In the genomic region with DNA sequence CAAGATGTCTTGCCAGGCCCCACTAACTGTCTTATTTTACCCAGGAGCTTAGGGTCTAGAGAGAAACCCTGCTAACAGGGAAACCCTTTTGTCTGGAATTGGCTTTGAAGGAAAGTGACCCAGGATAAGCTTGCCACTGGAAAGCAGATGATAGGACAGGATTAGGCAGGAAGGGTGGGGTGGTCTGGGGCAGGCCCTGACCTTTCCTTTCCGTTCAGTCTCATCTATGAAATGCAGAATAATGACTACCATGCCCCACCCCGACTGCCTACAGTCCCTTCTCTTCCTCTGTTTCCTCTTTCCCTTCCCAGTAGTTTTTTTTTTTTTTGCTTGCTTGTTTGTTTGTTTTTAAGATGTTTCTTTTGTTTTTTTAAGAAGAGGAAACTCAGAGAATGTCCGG, we compare ENCODE assay signal across 28 mouse cellular contexts. TPM values are rescaled to one million over a fixed set of nuclear protein-coding genes. Genes with fewer than 3 reads are reported as not detected.
DNase-seq lines count a peak whose midpoint lies in the region; ATAC-seq and TF ChIP-seq lines count a peak whose summit lies in the region.
"Had no signal": no experiment of that assay in that cellular context is flagged by ENCODE, and none has a peak within 500 bp of the region (broad histone marks: within the 10 kb centered on the region; RNA-seq: fewer than 3 reads in every experiment).

No protein-coding gene starts in this region.

- no peaks in the 10 kb centered on the region for H3K36me3 ChIP-seq in heart, embryonic 11.5 days (ENCODE audit: control insufficient read depth, insufficient read depth, low read length)
- no peaks in the 10 kb centered on the region for H3K36me3 ChIP-seq in kidney, adult 2 months (ENCODE audit: control insufficient read depth, insufficient read depth, low read length)
- H3K36me3 ChIP-seq in lung, postnatal 0 days (ENCODE audit: insufficient read depth, low read length), result no peaks in the 10 kb centered on the region
- H3K36me3 ChIP-seq: embryonic facial prominence, embryonic 10.5 days; embryonic facial prominence, embryonic 15.5 days; forebrain, embryonic 12.5 days; heart, embryonic 15.5 days; hindbrain, embryonic 10.5 days; hindbrain, embryonic 15.5 days had no signal

- peak; percentile 8 to 42 for DNase-seq in heart, adult 18-20 months
- DNase-seq in kidney, adult 2 months, result peak; percentile 41
- DNase-seq in kidney, postnatal 25 days, result no peak
- peak; percentile 18 for DNase-seq in lung, postnatal 0 days (ENCODE audit: low spot score)
- no peak for DNase-seq in lung, postnatal 25 days (ENCODE audit: low spot score)
- DNase-seq in lung, postnatal 36 days, result peak; percentile 21
- no peak for DNase-seq in urinary bladder, adult 2 months (ENCODE audit: low spot score)
- DNase-seq: adrenal gland, postnatal 25 days; cerebellum, adult 8-10 months; cerebellum, postnatal 25 days; forebrain, postnatal 0 days; gastrocnemius, postnatal 10 days; liver; right cerebral cortex, adult 18-20 months; right cerebral cortex, postnatal 4 days; thymus, adult 2 months; thymus, postnatal 36 days had no signal

- no peak overlapping the region for H3K27ac ChIP-seq in heart, embryonic 11.5 days (ENCODE audit: low read depth, low read length)
- peak overlapping the region; percentile 33; the same call in 1 of the 2 replicates for H3K27ac ChIP-seq in kidney, adult 2 months (ENCODE audit: insufficient read depth, low read depth, low read length)
- H3K27ac ChIP-seq in lung, postnatal 0 days (ENCODE audit: low read length), result no peak overlapping the region
- H3K27ac ChIP-seq: embryonic facial prominence, embryonic 10.5 days; embryonic facial prominence, embryonic 15.5 days; forebrain, embryonic 12.5 days; heart, embryonic 15.5 days; hindbrain, embryonic 10.5 days; hindbrain, embryonic 15.5 days had no signal

- TF ChIP-seq EP300 in lung, postnatal 0 days (IDR thresholded peaks at IDR 0.05), result peak; percentile 55

- no peak overlapping the region for H3K4me2 ChIP-seq in heart, embryonic 11.5 days
- H3K4me2 ChIP-seq in lung, postnatal 0 days (replicated peaks; ENCODE audit: low read depth, low read length), result no peak overlapping the region
- H3K4me2 ChIP-seq: embryonic facial prominence, embryonic 15.5 days; forebrain, embryonic 12.5 days; heart, embryonic 15.5 days; hindbrain, embryonic 15.5 days; midbrain, embryonic 11.5 days had no signal

- H3K9me3 ChIP-seq in heart, embryonic 11.5 days (replicated peaks; ENCODE audit: control insufficient read depth, low read length), result no peaks in the 10 kb centered on the region; the same call in 1 of the 2 replicates
- H3K9me3 ChIP-seq in lung, postnatal 0 days (ENCODE audit: low read length), result 0 out of 2 replicates have a peak, but pooled peaks cover 2% of the 10 kb centered on the region
- H3K9me3 ChIP-seq: embryonic facial prominence, embryonic 15.5 days had no signal

- no peaks in the 10 kb centered on the region for H3K4me1 ChIP-seq in heart, embryonic 11.5 days (ENCODE audit: control insufficient read depth, insufficient read depth, low read length)
- no peaks in the 10 kb centered on the region for H3K4me1 ChIP-seq in kidney, adult 2 months (ENCODE audit: control insufficient read depth, insufficient read depth, low read length)
- H3K4me1 ChIP-seq in lung, postnatal 0 days (ENCODE audit: insufficient read depth, low read depth, low read length), result no peaks in the 10 kb centered on the region
- H3K4me1 ChIP-seq: embryonic facial prominence, embryonic 10.5 days; embryonic facial prominence, embryonic 15.5 days; forebrain, embryonic 12.5 days; heart, embryonic 15.5 days; hindbrain, embryonic 10.5 days; hindbrain, embryonic 15.5 days had no signal

- H3K27me3 ChIP-seq in heart, embryonic 11.5 days (ENCODE audit: control insufficient read depth, insufficient read depth, low read length), result no peaks in the 10 kb centered on the region
- no peaks in the 10 kb centered on the region for H3K27me3 ChIP-seq in kidney, adult 2 months (replicated peaks; ENCODE audit: control insufficient read depth, insufficient read depth, low read length)
- no peaks in the 10 kb centered on the region for H3K27me3 ChIP-seq in lung, postnatal 0 days (replicated peaks; ENCODE audit: insufficient read depth, low read length)
- H3K27me3 ChIP-seq: embryonic facial prominence, embryonic 15.5 days; forebrain, embryonic 12.5 days; heart, embryonic 15.5 days; hindbrain, embryonic 15.5 days had no signal

- no peak overlapping the region for H3K9ac ChIP-seq in heart, embryonic 11.5 days (ENCODE audit: low read depth, low read length)
- H3K9ac ChIP-seq in lung, postnatal 0 days (replicated peaks; ENCODE audit: low read depth), result no peak overlapping the region
- H3K9ac ChIP-seq: embryonic facial prominence, embryonic 15.5 days; forebrain, embryonic 12.5 days; forebrain, postnatal 0 days; heart, embryonic 15.5 days; hindbrain, embryonic 15.5 days had no signal

- TF ChIP-seq POLR2A in kidney, adult 2 months (IDR thresholded peaks at IDR 0.05; ENCODE audit: low read depth, low read length), result no peak

- TF ChIP-seq CTCF in kidney, adult 2 months (conservative IDR thresholded peaks at IDR 0.05; ENCODE audit: insufficient read depth, insufficient read length, low read depth, low read length), result no peak
- TF ChIP-seq CTCF in lung, postnatal 0 days (IDR thresholded peaks at IDR 0.05), result no peak

- WGBS in heart, embryonic 11.5 days (ENCODE audit: insufficient replicate concordance), result 51% methylated on average over 3 of the region's 3 CpGs
- WGBS in kidney, adult 2 months, result 52% methylated on average over 3 of the region's 3 CpGs
- WGBS in lung, postnatal 0 days, result 49% methylated on average over 3 of the region's 3 CpGs

- no peak overlapping the region for H3K4me3 ChIP-seq in heart, embryonic 11.5 days (ENCODE audit: low read depth, low read length)
- H3K4me3 ChIP-seq in kidney, adult 2 months (ENCODE audit: insufficient read depth, low read depth, low read length), result no peak overlapping the region
- H3K4me3 ChIP-seq in lung, postnatal 0 days (ENCODE audit: low read depth, low read length), result no peak overlapping the region
- H3K4me3 ChIP-seq: embryonic facial prominence, embryonic 10.5 days; embryonic facial prominence, embryonic 15.5 days; forebrain, embryonic 12.5 days; heart, embryonic 15.5 days; hindbrain, embryonic 10.5 days; hindbrain, embryonic 15.5 days had no signal

- no peak for ATAC-seq in heart, embryonic 11.5 days (replicated peaks; ENCODE audit: insufficient number of reproducible peaks, low FRiP score, low TSS enrichment)
- ATAC-seq in lung, postnatal 0 days, result peak; percentile 77
- ATAC-seq: forebrain, postnatal 0 days; inflammation-experienced regulatory T-cells, adult 6 months; midbrain, embryonic 16.5 days; Patski had no signal

RNA-seq across cellular contexts. Expression of gene Ntng2, which starts 42.8 kb away (rescaled TPM):
- 10 to 100 TPM; 10.5 to 14.7 TPM for total RNA-seq in heart, adult 18-20 months (2021)
- 0.23 TPM in 1 of 2 replicates, not detected in the other for polyA plus RNA-seq in heart, embryonic 11.5 days (2014; fragmentation: Nextera tagmentation; extraction: Ambion mirVana)
- 18.2 and 23.2 TPM in 2 replicates for polyA plus RNA-seq in kidney, adult 2 months (2012; rRNA removed)
- 1.2 and 1.4 TPM in 2 replicates for polyA plus RNA-seq in lung, postnatal 0 days (2015; fragmentation: Nextera tagmentation; extraction: Ambion mirVana)
- polyA plus RNA-seq in urinary bladder, adult 2 months (2012; rRNA removed), result 14.2 and 24.1 TPM in 2 replicates
- polyA plus RNA-seq: heart, embryonic 15.5 days had no signal

RNA-seq across cellular contexts. Expression of gene Med27, which starts 51.1 kb away (rescaled TPM):
- 10 to 100 TPM; 15.0 to 15.3 TPM for total RNA-seq in heart, adult 18-20 months (2021)
- 38.0 and 40.6 TPM in 2 replicates for polyA plus RNA-seq in heart, embryonic 11.5 days (2014; fragmentation: Nextera tagmentation; extraction: Ambion mirVana)
- 25.9 and 31.4 TPM in 2 replicates for polyA plus RNA-seq in kidney, adult 2 months (2012; rRNA removed)
- polyA plus RNA-seq in lung, postnatal 0 days (2015; fragmentation: Nextera tagmentation; extraction: Ambion mirVana), result 33.2 and 37.1 TPM in 2 replicates
- 29.8 and 40.2 TPM in 2 replicates for polyA plus RNA-seq in urinary bladder, adult 2 months (2012; rRNA removed)

Comparison
In these comparisons a context has a peak if more than half of its experiments do, and no peak if none do; other contexts are left out.
1. DNase-seq: peak in heart, adult 18-20 months (2 of 2), kidney, adult 2 months (single experiment), lung, postnatal 0 days (single experiment) and lung, postnatal 36 days (single experiment); none in kidney, postnatal 25 days (0 of 2), lung, postnatal 25 days (single experiment) and urinary bladder, adult 2 months (single experiment).